Mouse (Mus musculus) stomach, postnatal 0 days (tissue): ENCODE data around the gene Insrr.

Source experiments
- CTCF ChIP-seq: IDR thresholded peaks from 2 replicates; pipeline ENCODE4 v1.5.1; 2016; ENCODE audit warnings: antibody characterized with exemption, low read depth, mild to moderate bottlenecking, moderate library complexity
- EP300 ChIP-seq: optimal IDR thresholded peaks from 2 replicates; pipeline ENCODE3; 2016; ENCODE audit warnings: antibody characterized with exemption

DNA sequence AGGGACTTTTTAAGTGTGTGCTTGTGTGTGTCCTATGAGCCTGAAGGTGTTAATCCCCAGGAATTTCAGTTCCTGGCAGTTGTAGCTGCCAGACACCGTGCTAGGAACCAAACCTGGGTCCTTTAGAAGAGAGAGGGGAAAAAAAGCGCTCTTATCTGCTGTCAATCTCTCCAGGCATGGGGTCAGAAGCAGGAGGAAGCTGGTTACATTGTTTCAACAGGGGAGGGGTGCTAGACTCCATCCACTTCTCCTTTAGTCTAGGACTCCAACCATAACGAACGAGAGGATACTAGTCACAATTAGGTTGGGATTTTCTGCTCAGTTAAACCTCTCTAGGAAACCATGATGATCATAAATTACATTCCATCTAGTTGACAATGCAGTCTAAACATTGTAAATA, 31.7 kb downstream of the Insrr start:
- TF ChIP-seq CTCF (no peak), EP300 (no peak)
